Mouse (Mus musculus) MEL (cell line): ENCODE measurements around the gene Zmynd12. TPM values are rescaled to one million over a fixed set of nuclear protein-coding genes. Genes with fewer than 3 reads are reported as not detected.

Experiments used
- polyA plus RNA-seq, 2 experiments: library from polyadenylated mRNA; stranded (reverse) in 1 of 2; unstranded in 1 of 2; fragments of >175 nt in 1 of 2; fragments of >200 nt in 1 of 2; gene quantifications; 2 replicates each; pipeline versions ENCODE4 v1.2.1 to v1.2.4; 2012; ENCODE audit warnings: low replicate concordance in 2 of 2, low read depth in 1 of 2; ENCODE audit not compliant: insufficient read length in 2 of 2, insufficient read depth in 1 of 2, missing spikeins in 1 of 2
- total RNA-seq: library from RNA; depleted of rRNA; stranded (reverse); fragments of 300-350 nt; gene quantifications from 2 replicates; pipeline ENCODE4 v1.2.3, GENCODE M21; 2012; rRNA removed

The Zmynd12 gene
- total and polyA plus RNA-seq, 3 experiments: 0.04 TPM; not detected in 2

Other genes starting within 250 kb of the Zmynd12 start
- gene Zfp691, start 248.6 kb upstream of the Zmynd12 start, total RNA-seq: 6.3 and 6.7 TPM in 2 replicates
- 1 to 10 TPM in 1 of 2 experiments, not detected in 1; 9.9 TPM for gene Zfp691, start 248.6 kb upstream of the Zmynd12 start, polyA plus RNA-seq
- gene Ermap, start 232.8 kb upstream of the Zmynd12 start, total RNA-seq: 125 and 138 TPM in 2 replicates
- gene Ermap, start 232.8 kb upstream of the Zmynd12 start, polyA plus RNA-seq: 100 to 1,000 TPM in 1 of 2 experiments, 10 to 100 TPM in 1; 44.1 to 247 TPM
- gene Svbp, start 227.5 kb upstream of the Zmynd12 start, total RNA-seq: 63.7 and 64.7 TPM in 2 replicates
- 100 to 1,000 TPM in 1 of 2 experiments, not detected in 1; 131 TPM for gene Svbp, start 227.5 kb upstream of the Zmynd12 start, polyA plus RNA-seq
- not detected in 2 replicates for gene Tmem269, start 204.6 kb upstream of the Zmynd12 start, total RNA-seq
- under 1 TPM in 1 of 2 experiments, not detected in 1; 0.07 TPM for gene Tmem269, start 204.6 kb upstream of the Zmynd12 start, polyA plus RNA-seq
- gene AU022252, start 190.1 kb upstream of the Zmynd12 start, total RNA-seq: 12.3 and 12.8 TPM in 2 replicates
- 10 to 100 TPM in 1 of 2 experiments, not detected in 1; 24.9 TPM for gene AU022252, start 190.1 kb upstream of the Zmynd12 start, polyA plus RNA-seq
- gene P3h1, start 189.9 kb upstream of the Zmynd12 start, total RNA-seq: 12.9 and 15.7 TPM in 2 replicates
- 10 to 100 TPM in 1 of 2 experiments, not detected in 1; 30.2 TPM for gene P3h1, start 189.9 kb upstream of the Zmynd12 start, polyA plus RNA-seq
- not detected in 2 replicates for gene Cldn19, start 167.4 kb upstream of the Zmynd12 start, total RNA-seq
- not detected for gene Cldn19, start 167.4 kb upstream of the Zmynd12 start, polyA plus RNA-seq
- 979 and 1,115 TPM in 2 replicates for gene Ybx1, start 128.2 kb upstream of the Zmynd12 start, total RNA-seq
- 1,000 to 10,000 TPM; 2,172 to 2,666 TPM for gene Ybx1, start 128.2 kb upstream of the Zmynd12 start, polyA plus RNA-seq
- 211 and 246 TPM in 2 replicates for gene Ppih, start 102.3 kb upstream of the Zmynd12 start, total RNA-seq
- gene Ppih, start 102.3 kb upstream of the Zmynd12 start, polyA plus RNA-seq: 100 to 1,000 TPM; 140 to 199 TPM
- not detected in 2 replicates for gene Ccdc30, start 7.3 kb upstream of the Zmynd12 start, total RNA-seq
- not detected for gene Ccdc30, start 7.3 kb upstream of the Zmynd12 start, polyA plus RNA-seq
- gene Ppcs, start 394 bp upstream of the Zmynd12 start, total RNA-seq: 7.6 and 8.4 TPM in 2 replicates
- 1 to 10 TPM in 1 of 2 experiments, not detected in 1; 7.4 TPM for gene Ppcs, start 394 bp upstream of the Zmynd12 start, polyA plus RNA-seq
- gene Rimkla, start 69.8 kb downstream of the Zmynd12 start, total RNA-seq: not detected in 2 replicates
- gene Rimkla, start 69.8 kb downstream of the Zmynd12 start, polyA plus RNA-seq: not detected
- 11.0 and 11.7 TPM in 2 replicates for gene Foxj3, start 114.2 kb downstream of the Zmynd12 start, total RNA-seq
- gene Foxj3, start 114.2 kb downstream of the Zmynd12 start, polyA plus RNA-seq: 10 to 100 TPM in 1 of 2 experiments, not detected in 1; 27.0 TPM
- 1.2 and 1.5 TPM in 2 replicates for gene Frg2f1, start 116.7 kb downstream of the Zmynd12 start, total RNA-seq
- 1 to 10 TPM in 1 of 2 experiments, not detected in 1; 2.0 TPM for gene Frg2f1, start 116.7 kb downstream of the Zmynd12 start, polyA plus RNA-seq
- gene Guca2a, start 214.9 kb downstream of the Zmynd12 start, total RNA-seq: not detected in 2 replicates
- gene Guca2a, start 214.9 kb downstream of the Zmynd12 start, polyA plus RNA-seq: not detected
- not detected in 2 replicates for gene Guca2b, start 236.1 kb downstream of the Zmynd12 start, total RNA-seq
- not detected for gene Guca2b, start 236.1 kb downstream of the Zmynd12 start, polyA plus RNA-seq